Mouse (Mus musculus) heart, adult 2 months (tissue): Measurements from ENCODE around the gene Plxnc1. TPM values are rescaled to one million over a fixed set of nuclear protein-coding genes. Genes with fewer than 3 reads are reported as not detected.

Experiments
- DNase-seq, 2 experiments: peaks; one replicate each; pipeline ENCODE4 v3.0.0; 2021
- H3K27ac ChIP-seq: fragments of 200-600 bp; 2 replicates; pipeline ENCODE4 v1.8.1; 2022
- H3K27me3 ChIP-seq: fragments of 200-500 bp; 2 replicates; pipeline ENCODE4 v1.6.1; 2012; ENCODE audit warnings: mild to moderate bottlenecking, low read length, inconsistent platforms, mixed read lengths; ENCODE audit not compliant: control insufficient read depth, insufficient read depth
- H3K36me3 ChIP-seq: fragments of 200-500 bp; 2 replicates; pipeline ENCODE4 v1.6.1; 2012; ENCODE audit warnings: low read length, inconsistent platforms; ENCODE audit not compliant: control insufficient read depth, insufficient read depth
- H3K4me1 ChIP-seq: fragments of 200-500 bp; 2 replicates; pipeline ENCODE4 v1.6.1; 2011; ENCODE audit warnings: low read length; ENCODE audit not compliant: control insufficient read depth, insufficient read depth
- H3K4me3 ChIP-seq: fragments of 200-600 bp; 2 replicates; pipeline ENCODE4 v1.8.1; 2022
- H3K79me2 ChIP-seq: fragments of 200-500 bp; replicated peaks from 2 replicates; pipeline ENCODE4 v1.6.1; 2012; ENCODE audit warnings: mild to moderate bottlenecking, inconsistent platforms, low read length, moderate library complexity, mixed read lengths; ENCODE audit not compliant: control insufficient read depth, insufficient read depth
- H3K9ac ChIP-seq: fragments of 200-500 bp; 2 replicates; pipeline ENCODE4 v1.6.1; 2012; ENCODE audit warnings: low read depth, mild to moderate bottlenecking, control low read depth, inconsistent platforms, low read length, mixed read lengths
- CTCF ChIP-seq: fragments of 200-600 bp; IDR thresholded peaks from 2 replicates; pipeline ENCODE4 v1.8.1; 2022; ENCODE audit warnings: antibody characterized with exemption, mild to moderate bottlenecking, moderate library complexity
- EP300 ChIP-seq: fragments of 200-500 bp; IDR thresholded peaks from 2 replicates; pipeline ENCODE4 v1.6.1; 2011; ENCODE audit warnings: low read depth, low read length, control low read depth; ENCODE audit not compliant: insufficient read depth
- POLR2A ChIP-seq: fragments of 200-500 bp; IDR thresholded peaks from 2 replicates; pipeline ENCODE4 v1.6.1; 2011; ENCODE audit warnings: mild to moderate bottlenecking, low read depth, low read length, control low read depth; ENCODE audit not compliant: insufficient read depth
- WGBS: fragments of 180-500 bp; shearing (Covaris S2); methylation state at CpG from one replicate; pipeline ENCODE4 v1.1.7; 2018; 5-methylcytosine and 5-hydroxymethylcytosine counted together
- intact Hi-C: fragments of 180-260 bp; cut with DNase I; formaldehyde crosslinking; loops from one replicate; pipeline ENCODE4 v1.15.1; 2025
- long read RNA-seq: library from polyadenylated mRNA; stranded (forward); transcript quantifications from one replicate; pipeline ENCODE4 v2.0.0, GENCODE M21; 2021
- polyA plus RNA-seq: library from polyadenylated mRNA; depleted of rRNA; stranded (reverse); fragments of >200 nt; gene quantifications from 2 replicates; pipeline ENCODE4 v1.2.3, GENCODE M21; 2012; rRNA removed
- total RNA-seq, 2 experiments: library from RNA; stranded (reverse); gene quantifications; 2 replicates each; pipeline ENCODE4 v1.2.3; 2021

The Plxnc1 gene
- total RNA-seq (1 to 10 TPM; 2.0 to 2.3 TPM), polyA plus RNA-seq (0.84 and 1.3 TPM in 2 replicates)
- long read RNA-seq, full-length matches to known transcripts = 2 of 3 reads
- long read RNA-seq, partial matches to known transcripts = 0 of 3 reads
- long read RNA-seq, other reads (novel, unspliced or antisense) = 1 of 3 reads

DNA sequence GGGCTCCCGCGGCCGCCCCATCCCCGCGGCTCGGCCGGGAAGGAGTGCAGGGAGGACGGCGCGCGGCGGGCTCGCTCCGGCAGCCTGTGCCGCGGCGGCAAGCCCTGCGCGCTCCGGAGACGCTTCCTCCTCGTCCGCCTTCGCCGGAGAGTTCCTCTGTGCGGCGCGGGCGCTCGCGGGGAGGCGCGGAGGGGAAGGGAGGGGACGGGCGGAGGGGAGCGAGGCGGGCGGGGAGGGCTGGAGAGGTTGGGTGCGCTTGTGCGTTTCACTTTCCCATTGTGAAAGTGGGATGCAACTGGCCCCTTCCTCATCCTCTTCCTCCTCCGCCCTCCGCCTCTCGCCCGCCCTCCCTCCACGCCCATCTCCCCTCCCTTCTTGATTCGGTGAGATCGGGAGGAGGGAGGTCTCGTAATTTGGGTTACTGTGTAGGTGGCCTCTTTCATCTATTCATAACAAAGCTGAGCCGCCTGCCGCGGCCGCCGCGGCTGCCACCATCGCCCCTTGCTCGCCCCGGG lies at the start of gene Plxnc1:
TSS of gene Plxnc1 (minus strand) at position 145 of the 515 bp plus-strand sequence.
- Histone ChIP-seq H3K27me3 (peaks cover 25% of the 10 kb centered on the region), H3K36me3 (no peaks in the 10 kb centered on the region), H3K4me3 (peak within 1 kb of the TSS; percentile 60), H3K27ac (no peak within 1 kb of the TSS), H3K4me1 (no peaks in the 10 kb centered on the region), H3K79me2 (no peaks in the 10 kb centered on the region), H3K9ac (peak within 1 kb of the TSS; percentile 54)
- DNase-seq = peak; percentile 71
- TF ChIP-seq EP300 = no peak
- TF ChIP-seq POLR2A = no peak
- no peak for TF ChIP-seq CTCF
- 1% methylated on average over 52 of the region's 57 CpGs for WGBS
- intact Hi-C loops = loop anchor here (10.0 kb wide), 1 partner anchor 120 kb away; no protein-coding TSS in a partner anchor

DNA sequence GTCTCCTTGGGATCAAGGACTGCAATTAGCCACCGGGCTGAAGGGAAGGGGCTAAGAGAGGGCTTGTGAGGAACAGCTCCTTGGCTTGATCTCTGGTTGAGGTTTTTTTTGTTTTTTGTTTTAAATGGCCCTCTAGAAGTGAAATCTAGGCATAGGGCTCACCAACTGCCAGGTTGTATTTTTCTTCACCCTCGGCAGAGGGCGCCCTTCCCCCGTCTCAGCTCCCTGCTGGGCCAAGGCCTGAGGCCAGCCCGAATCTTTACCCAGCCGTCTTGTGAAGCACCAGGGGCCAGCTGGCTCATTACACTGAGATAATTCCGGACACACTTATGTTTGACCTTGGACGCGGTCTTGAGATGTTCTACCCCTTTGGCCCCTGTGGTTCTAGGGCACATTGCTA lies 47.5 kb upstream of the Plxnc1 start:
- peak; percentile 89 for DNase-seq
- Histone ChIP-seq H3K9ac (0 out of 2 replicates have a peak overlapping the region, but pooled peaks have one; percentile 33), H3K27ac (peak overlapping the region; percentile 93), H3K4me3 (no peak overlapping the region), H3K4me1 (peaks cover 11% of the 10 kb centered on the region), H3K27me3 (no peaks in the 10 kb centered on the region), H3K36me3 (no peaks in the 10 kb centered on the region), H3K79me2 (no peaks in the 10 kb centered on the region)
- TF ChIP-seq CTCF = peak; percentile 97
- TF ChIP-seq POLR2A = no peak
- TF ChIP-seq EP300 = peak; percentile 83
- 3% methylated on average over 9 of the region's 9 CpGs for WGBS
- intact Hi-C loops = loop anchor here (1.0 to 5.0 kb wide), 4 partner anchors 97 to 484 kb away; partner anchors contain the start of gene Cradd

DNA sequence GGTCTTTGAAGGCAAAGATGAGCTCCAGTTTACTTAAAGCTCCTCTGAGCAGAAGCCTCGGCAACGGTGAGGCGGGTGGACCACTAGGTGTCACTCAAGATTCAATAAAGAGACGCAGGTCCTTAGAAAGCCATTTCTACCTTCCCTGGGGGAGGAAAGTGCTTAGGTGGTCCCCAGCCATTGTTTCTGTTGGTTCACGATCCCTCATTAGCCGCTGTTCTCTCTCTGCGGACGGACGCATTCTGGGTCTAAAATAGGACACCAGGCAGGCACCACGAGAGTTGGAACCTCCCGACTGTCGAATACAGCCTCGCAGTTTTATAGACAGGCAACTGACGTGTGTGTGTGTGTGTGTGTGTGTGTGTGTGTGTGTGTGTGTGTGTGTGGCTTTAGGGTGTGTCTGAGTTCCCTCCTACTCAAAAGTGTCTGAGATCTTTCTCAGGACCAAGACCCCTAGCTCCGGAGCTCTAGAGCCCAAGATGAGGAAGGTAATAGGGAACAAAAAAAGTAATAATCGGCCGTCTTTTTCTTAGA lies 47.0 kb upstream of the Plxnc1 start:
- Histone ChIP-seq H3K36me3 (no peaks in the 10 kb centered on the region), H3K27ac (peak overlapping the region; percentile 93), H3K4me1 (peaks cover 11% of the 10 kb centered on the region), H3K79me2 (no peaks in the 10 kb centered on the region), H3K27me3 (no peaks in the 10 kb centered on the region), H3K9ac (peak overlapping the region; percentile 49), H3K4me3 (peak overlapping the region; percentile 35)
- intact Hi-C loops = loop anchor here (1.0 to 5.0 kb wide), 5 partner anchors 97 to 485 kb away; partner anchors contain the start of gene Cradd
- WGBS = 6% methylated on average over 17 of the region's 17 CpGs
- TF ChIP-seq POLR2A (peak; percentile 33; the same call in 1 of the 2 replicates), CTCF (peak; percentile 90), EP300 (peak; percentile 71)
- peak; percentile 76 to 82 for DNase-seq

DNA sequence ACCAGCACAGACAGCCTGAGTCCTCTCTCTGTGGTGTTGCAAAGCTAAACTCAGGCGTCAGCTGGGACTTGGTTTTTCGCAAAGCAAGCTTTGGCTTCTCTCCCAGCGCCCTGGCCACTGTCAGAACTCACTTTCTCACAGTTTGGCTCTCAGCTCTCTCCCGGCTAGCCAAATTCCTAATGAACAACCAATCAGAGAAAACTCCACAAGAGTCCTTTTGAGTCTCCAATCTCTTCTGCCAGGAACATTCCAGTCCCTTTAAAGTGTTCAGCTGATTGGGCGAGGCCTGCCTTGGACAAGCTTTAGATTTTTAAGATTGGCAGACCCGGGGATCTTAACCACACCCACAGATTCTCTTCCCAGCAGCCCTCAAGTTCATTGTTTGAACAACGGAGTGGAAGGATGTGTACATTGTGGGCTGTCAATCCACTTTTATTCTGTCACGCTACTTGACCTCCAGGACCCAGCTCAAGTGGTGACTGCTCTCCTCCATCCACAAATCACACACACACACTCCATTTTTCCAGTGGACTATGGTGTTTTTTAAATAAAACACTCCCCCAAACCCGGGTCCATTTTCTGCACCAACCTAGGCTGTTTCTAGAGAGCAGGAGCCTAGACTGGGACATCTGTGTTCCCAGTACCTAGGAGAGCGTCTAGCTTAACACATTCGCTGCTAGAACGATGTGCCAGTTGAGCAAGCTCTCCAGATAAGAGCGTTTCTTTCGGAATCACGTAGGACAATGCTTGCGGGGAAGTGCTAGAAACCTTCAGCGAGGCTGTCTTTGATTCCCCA lies 46.3 kb upstream of the Plxnc1 start:
- Histone ChIP-seq H3K4me3 (peak overlapping the region; percentile 35), H3K27me3 (no peaks in the 10 kb centered on the region), H3K9ac (peak overlapping the region; percentile 49), H3K27ac (peak overlapping the region; percentile 93), H3K79me2 (no peaks in the 10 kb centered on the region), H3K36me3 (no peaks in the 10 kb centered on the region), H3K4me1 (peaks cover 11% of the 10 kb centered on the region)
- 13% methylated on average over 17 of the region's 17 CpGs for WGBS
- peak; percentile 84 to 91 for DNase-seq
- intact Hi-C loops = loop anchor here (1.0 to 5.0 kb wide), 2 partner anchors 112 to 331 kb away; partner anchors contain the start of gene Cradd
- TF ChIP-seq CTCF (no peak), POLR2A (peak; percentile 60), EP300 (no peak; the same call in 1 of the 2 replicates)

DNA sequence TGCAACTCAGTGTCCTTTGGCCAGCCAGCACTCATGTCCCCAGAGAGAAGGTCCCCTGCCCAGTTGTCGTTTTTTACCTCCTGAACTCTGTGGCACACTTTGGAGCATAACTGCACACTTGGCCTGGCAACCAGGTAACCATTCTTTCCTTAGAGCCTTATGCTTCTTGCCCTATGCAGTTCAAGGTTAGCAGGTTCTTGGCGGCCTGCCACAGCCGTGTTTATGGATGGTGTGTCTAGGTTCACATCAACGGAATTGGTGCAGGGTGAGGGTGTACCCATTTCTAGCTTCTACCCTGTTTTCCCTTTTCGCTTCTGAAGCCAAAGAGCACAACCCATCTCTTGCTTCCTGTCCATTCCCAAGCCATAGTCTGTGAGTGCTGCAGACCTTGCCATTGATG lies 44.7 kb upstream of the Plxnc1 start:
- 73% methylated on average over 5 of the region's 5 CpGs for WGBS
- no peak overlapping the region for H3K27ac ChIP-seq

More for the DNA sequence above, 44.7 kb upstream of the Plxnc1 start:
- TF ChIP-seq POLR2A = no peak
- TF ChIP-seq EP300 = no peak
- no peak for TF ChIP-seq CTCF
- no peaks in the 10 kb centered on the region for H3K36me3 ChIP-seq
- H3K79me2 ChIP-seq = no peaks in the 10 kb centered on the region
- no peak overlapping the region for H3K4me3 ChIP-seq
- no peak overlapping the region for H3K9ac ChIP-seq
- no peaks in the 10 kb centered on the region for H3K27me3 ChIP-seq
- intact Hi-C loops = no loop called here
- no peak for DNase-seq
- peaks cover 11% of the 10 kb centered on the region for H3K4me1 ChIP-seq
